9 mouse cellular contexts compared by ENCODE assay signal in the genomic region with DNA sequence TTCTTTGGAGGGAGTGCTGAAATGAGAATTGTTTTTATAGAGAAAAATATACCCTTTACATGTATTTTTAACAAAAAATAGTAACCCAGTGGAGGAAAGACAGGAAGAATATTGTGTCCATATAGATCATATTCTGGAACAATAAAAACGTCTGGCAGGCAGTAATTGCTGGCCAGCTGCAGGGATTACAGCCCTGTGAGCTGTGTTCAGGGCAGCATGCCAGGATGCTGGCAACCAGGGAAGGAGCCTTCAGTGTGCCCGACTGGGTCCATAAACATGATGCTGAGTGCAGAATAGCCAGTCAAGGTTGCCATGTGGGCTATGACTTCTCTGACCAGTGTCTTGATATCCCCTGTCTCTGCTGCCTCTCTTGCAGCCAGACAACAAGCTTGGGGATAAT.
DNase-seq lines count a peak whose midpoint lies in the region; ATAC-seq lines count a peak whose summit lies in the region.
"Had no signal": no experiment of that assay in that cellular context is flagged by ENCODE, and none has a peak within 500 bp of the region (broad histone marks: within the 10 kb centered on the region; RNA-seq: fewer than 3 reads in every experiment).

No protein-coding gene starts in this region.

- peaks cover 28% of the 10 kb centered on the region for H3K4me1 ChIP-seq in hindbrain, embryonic 13.5 days (replicated peaks)
- peaks cover 17% of the 10 kb centered on the region for H3K4me1 ChIP-seq in midbrain, embryonic 15.5 days
- peaks cover 3% of the 10 kb centered on the region; the same call in 1 of the 2 replicates for H3K4me1 ChIP-seq in intestine, embryonic 16.5 days (ENCODE audit: control insufficient read depth, insufficient read depth, low read length)

- H3K36me3 ChIP-seq in hindbrain, embryonic 13.5 days: no peaks in the 10 kb centered on the region
- no peaks in the 10 kb centered on the region for H3K36me3 ChIP-seq in midbrain, embryonic 15.5 days (replicated peaks)
- no peaks in the 10 kb centered on the region for H3K36me3 ChIP-seq in intestine, embryonic 16.5 days (ENCODE audit: control insufficient read depth, insufficient read depth, low read length)

- H3K27me3 ChIP-seq in hindbrain, embryonic 13.5 days: no peaks in the 10 kb centered on the region
- H3K27me3 ChIP-seq in midbrain, embryonic 15.5 days (replicated peaks): no peaks in the 10 kb centered on the region
- H3K27me3 ChIP-seq in intestine, embryonic 16.5 days (replicated peaks; ENCODE audit: control insufficient read depth, insufficient read depth, low read length): no peaks in the 10 kb centered on the region

- WGBS in hindbrain, embryonic 13.5 days: 12% methylated on average over 2 of the region's 2 CpGs
- WGBS in midbrain, embryonic 15.5 days: 15% methylated on average over 2 of the region's 2 CpGs
- WGBS in intestine, embryonic 16.5 days: 24% methylated on average over 2 of the region's 2 CpGs

- H3K27ac ChIP-seq in hindbrain, embryonic 13.5 days: peak overlapping the region; percentile 86
- peak overlapping the region; percentile 61 for H3K27ac ChIP-seq in midbrain, embryonic 15.5 days
- H3K27ac ChIP-seq in intestine, embryonic 16.5 days (ENCODE audit: low read length): no peak overlapping the region
- H3K27ac ChIP-seq: liver, embryonic 14.5 days had no signal

- no peak overlapping the region for H3K9ac ChIP-seq in hindbrain, embryonic 13.5 days
- H3K9ac ChIP-seq in midbrain, embryonic 15.5 days: no peak overlapping the region
- H3K9ac ChIP-seq in intestine, embryonic 16.5 days (ENCODE audit: low read depth, low read length): no peak overlapping the region
- H3K9ac ChIP-seq: liver, embryonic 14.5 days had no signal

- peak; percentile 17 to 36 for DNase-seq in kidney, postnatal 4 days
- no peak for DNase-seq in kidney, adult 18-20 months
- peak; percentile 11 for DNase-seq in cerebellum, adult 9-10 months
- DNase-seq in spleen, postnatal 10 days (ENCODE audit: low spot score in 2 of 2): no peak
- DNase-seq in ovary, postnatal 10 days (ENCODE audit: low spot score): no peak

- no peak for ATAC-seq in hindbrain, embryonic 13.5 days (ENCODE audit: low FRiP score)
- ATAC-seq in midbrain, embryonic 15.5 days (replicated peaks): no peak
- ATAC-seq in intestine, embryonic 16.5 days: no peak

- no peak overlapping the region for H3K4me3 ChIP-seq in hindbrain, embryonic 13.5 days
- no peak overlapping the region for H3K4me3 ChIP-seq in midbrain, embryonic 15.5 days
- H3K4me3 ChIP-seq in intestine, embryonic 16.5 days (ENCODE audit: low read length): no peak overlapping the region

- peak overlapping the region; percentile 22; the same call in 1 of the 2 replicates for H3K4me2 ChIP-seq in hindbrain, embryonic 13.5 days
- H3K4me2 ChIP-seq in midbrain, embryonic 15.5 days: no peak overlapping the region
- no peak overlapping the region for H3K4me2 ChIP-seq in intestine, embryonic 16.5 days (ENCODE audit: low read depth, low read length)

- H3K9me3 ChIP-seq in hindbrain, embryonic 13.5 days: no peaks in the 10 kb centered on the region
- H3K9me3 ChIP-seq in midbrain, embryonic 15.5 days: no peaks in the 10 kb centered on the region
- H3K9me3 ChIP-seq in intestine, embryonic 16.5 days (ENCODE audit: control insufficient read depth, low read length): no peaks in the 10 kb centered on the region

Comparison
In these comparisons a context has a peak if more than half of its experiments do, and no peak if none do; other contexts are left out.
1. DNase-seq: peak in kidney, postnatal 4 days (2 of 2) and cerebellum, adult 9-10 months (single experiment); none in kidney, adult 18-20 months (single experiment), spleen, postnatal 10 days (0 of 2) and ovary, postnatal 10 days (single experiment).